Mouse (Mus musculus) cerebellum, adult 11 months (tissue): ENCODE measurements around the gene Lmbrd1.
"Not testable (repeated sequence)": the region's sequence is repeated elsewhere in the genome, so short reads cannot be mapped to it uniquely, and the experiment has no call there.

Source experiments
- DNase-seq: peaks from one replicate; pipeline ENCODE4 v3.0.0; 2022

Lmbrd1 gene

GRCm38 (mm10) chr1:24729784-24730183 lies 51.4 kb downstream of the Lmbrd1 start:
- DNase-seq = no peak

- no peak for DNase-seq
These were observed 53.9 kb downstream of the Lmbrd1 start for GRCm38 (mm10) chr1:24732286-24732685.

GRCm38 (mm10) chr1:24734866-24735265 lies 56.4 kb downstream of the Lmbrd1 start:
- DNase-seq = no peak

- no peak for DNase-seq
These were observed 62.5 kb downstream of the Lmbrd1 start for GRCm38 (mm10) chr1:24740903-24741302.

- no peak for DNase-seq
These were observed 63.1 kb downstream of the Lmbrd1 start for GRCm38 (mm10) chr1:24741552-24741951.

- DNase-seq = no peak
These were observed 64.9 kb downstream of the Lmbrd1 start for GRCm38 (mm10) chr1:24743191-24743924.

- no peak for DNase-seq
These were observed 74.3 kb downstream of the Lmbrd1 start for GRCm38 (mm10) chr1:24752715-24753114.

- DNase-seq = peak; percentile 31
These were observed 80.1 kb downstream of the Lmbrd1 start for GRCm38 (mm10) chr1:24758516-24758915.

GRCm38 (mm10) chr1:24766466-24766865 lies 88.0 kb downstream of the Lmbrd1 start:
- DNase-seq = no peak

- not testable (repeated sequence) for DNase-seq
These were observed 88.8 kb downstream of the Lmbrd1 start for GRCm38 (mm10) chr1:24767197-24767596.

GRCm38 (mm10) chr1:24773642-24774041 lies 95.2 kb downstream of the Lmbrd1 start:
- no peak for DNase-seq

GRCm38 (mm10) chr1:24776576-24776975 lies 98.1 kb downstream of the Lmbrd1 start:
- DNase-seq = no peak

GRCm38 (mm10) chr1:24793168-24793567 lies 114.7 kb downstream of the Lmbrd1 start:
- no peak for DNase-seq

- DNase-seq = not testable (repeated sequence)
These were observed 129.5 kb downstream of the Lmbrd1 start for GRCm38 (mm10) chr1:24807971-24808370.
